Mouse (Mus musculus) monocyte, adult 5-6 weeks (primary cell): ENCODE data around the gene Nxph4. TPM values are rescaled to one million over a fixed set of nuclear protein-coding genes. Genes with fewer than 3 reads are reported as not detected.

Experiments used
- ATAC-seq: fragments of 153-309, 156-312 bp; replicated peaks from 2 replicates; pipeline ENCODE4 v1.8.0; 2017; ENCODE audit warnings: mild to moderate bottlenecking; ENCODE audit not compliant: low TSS enrichment, insufficient number of reproducible peaks, severe bottlenecking, poor library complexity, low FRiP score
- total RNA-seq: library from RNA; stranded (forward); fragments of 200-1000, 200-491, 200-594 nt; gene quantifications from 3 replicates; pipeline ENCODE4 v1.2.3, GENCODE M21; 2017

Nxph4 gene
- total RNA-seq, 1 experiment from 2014 or later: not detected

GRCm38 (mm10) chr10:127546505-127546904 is 12.1 kb upstream of the Nxph4 start:
- ATAC-seq: no peak

GRCm38 (mm10) chr10:127544375-127544774 is 10.0 kb upstream of the Nxph4 start:
- ATAC-seq: no peak

GRCm38 (mm10) chr10:127543916-127544315 is 9.6 kb upstream of the Nxph4 start:
- no peak for ATAC-seq

- no peak for ATAC-seq
Measured at GRCm38 (mm10) chr10:127542720-127543119, 8.4 kb upstream of the Nxph4 start.

- ATAC-seq: no peak
Measured at GRCm38 (mm10) chr10:127542084-127542483, 7.7 kb upstream of the Nxph4 start.

GRCm38 (mm10) chr10:127541510-127541909 is 7.2 kb upstream of the Nxph4 start:
- no peak for ATAC-seq

- peak; percentile 41 for ATAC-seq
Measured at GRCm38 (mm10) chr10:127537854-127538583, 3.7 kb upstream of the Nxph4 start.

GRCm38 (mm10) chr10:127536586-127537314 is 2.4 kb upstream of the Nxph4 start:
- ATAC-seq: no peak

GRCm38 (mm10) chr10:127534929-127535384 is 598 bp upstream of the Nxph4 start:
- ATAC-seq: no peak

- ATAC-seq: no peak
Measured at GRCm38 (mm10) chr10:127531548-127531947, 2.8 kb downstream of the Nxph4 start.

GRCm38 (mm10) chr10:127530945-127531344 is 3.4 kb downstream of the Nxph4 start:
- ATAC-seq: no peak

GRCm38 (mm10) chr10:127527481-127527880 is 6.9 kb downstream of the Nxph4 start:
- no peak for ATAC-seq

- ATAC-seq: no peak
Measured at GRCm38 (mm10) chr10:127526681-127527080, 7.7 kb downstream of the Nxph4 start.

GRCm38 (mm10) chr10:127526048-127526447 is 8.3 kb downstream of the Nxph4 start:
- ATAC-seq: no peak

- no peak for ATAC-seq
Measured at GRCm38 (mm10) chr10:127524646-127525255, 9.6 kb downstream of the Nxph4 start.

- no peak for ATAC-seq
Measured at GRCm38 (mm10) chr10:127522088-127522581, 12.2 kb downstream of the Nxph4 start, which contains the start of gene Shmt2. Gene Shmt2 (minus strand): TSS chr10:127522444.

- ATAC-seq: no peak
Measured at GRCm38 (mm10) chr10:127521611-127522080, 12.7 kb downstream of the Nxph4 start.

GRCm38 (mm10) chr10:127520714-127521357 is 13.5 kb downstream of the Nxph4 start:
- ATAC-seq: no peak
